Mouse (Mus musculus) hindbrain, embryonic 14.5 days (tissue): ENCODE measurements at regions not wholly inside any gene's neighbourhood (a gene's known extent, or its start where the extent isn't known, plus 50 kb on each side); places are given as distances from the start of the nearest gene placed in this dataset.

Experiments
- ATAC-seq: fragments of 200-750 bp; cut with Nextera tagmentation; 2 replicates; pipeline ENCODE4 v1.8.0; 2017; ENCODE audit warnings: moderate number of reproducible peaks, mild to moderate bottlenecking, moderate TSS enrichment, moderate library complexity; ENCODE audit not compliant: low FRiP score
- DNase-seq: peaks from one replicate; pipeline ENCODE4 v3.0.0-alpha.2; 2015; ENCODE audit warnings: low spot score
- H3K27ac ChIP-seq: fragments of 300-500 bp; sonication (generic); 2 replicates; pipeline ENCODE4 v1.5.1; 2014; ENCODE audit warnings: mild to moderate bottlenecking, moderate library complexity
- H3K27me3 ChIP-seq: fragments of 300-500 bp; sonication (generic); 2 replicates; pipeline ENCODE4 v1.6.1; 2014; ENCODE audit warnings: mild to moderate bottlenecking, low read length, mixed read lengths; ENCODE audit not compliant: control insufficient read depth, insufficient read depth
- H3K36me3 ChIP-seq: fragments of 300-500 bp; sonication (generic); replicated peaks from 2 replicates; pipeline ENCODE4 v1.6.1; 2014; ENCODE audit not compliant: control insufficient read depth, insufficient read depth
- H3K4me1 ChIP-seq: fragments of 300-500 bp; sonication (generic); replicated peaks from 2 replicates; pipeline ENCODE4 v1.6.1; 2014; ENCODE audit warnings: antibody characterized with exemption, low read length, mixed read lengths; ENCODE audit not compliant: control insufficient read depth, insufficient read depth
- H3K4me2 ChIP-seq: fragments of 300-500 bp; sonication (generic); replicated peaks from 2 replicates; pipeline ENCODE4 v1.6.1; 2014; ENCODE audit warnings: mild to moderate bottlenecking, moderate library complexity
- H3K4me3 ChIP-seq: fragments of 300-500 bp; sonication (generic); replicated peaks from 2 replicates; pipeline ENCODE4 v1.5.1; 2014; ENCODE audit warnings: mild to moderate bottlenecking, low read length
- H3K9ac ChIP-seq: fragments of 300-500 bp; sonication (generic); 2 replicates; pipeline ENCODE4 v1.6.1; 2014
- H3K9me3 ChIP-seq: fragments of 300-500 bp; sonication (generic); 2 replicates; pipeline ENCODE4 v1.6.1; 2016; ENCODE audit warnings: low read length; ENCODE audit not compliant: control insufficient read depth
- WGBS: fragments of 180-500 bp; shearing (Covaris S2); extraction: QIAGEN DNeasy Blood & Tissue Kit; methylation state at CpG from one replicate; pipeline ENCODE4 v1.1.7; 2014; 5-methylcytosine and 5-hydroxymethylcytosine counted together

- ATAC-seq = no peak
- Histone ChIP-seq H3K4me1 (no peaks in the 10 kb centered on the region), H3K4me3 (no peak overlapping the region), H3K36me3 (no peaks in the 10 kb centered on the region), H3K9me3 (no peaks in the 10 kb centered on the region), H3K27ac (no peak overlapping the region), H3K27me3 (no peaks in the 10 kb centered on the region), H3K4me2 (no peak overlapping the region), H3K9ac (no peak overlapping the region)
- WGBS = 43% methylated on average over 10 of the region's 10 CpGs
- no peak for DNase-seq
These were observed 101.0 kb upstream of the Csl start for GRCm38 (mm10) chr10:99860322-99861089.

GRCm38 (mm10) chr10:99844110-99844509 is 84.7 kb upstream of the Csl start:
- Histone ChIP-seq H3K9ac (no peak overlapping the region), H3K36me3 (no peaks in the 10 kb centered on the region), H3K27ac (no peak overlapping the region), H3K4me2 (no peak overlapping the region), H3K4me3 (no peak overlapping the region), H3K4me1 (no peaks in the 10 kb centered on the region), H3K27me3 (no peaks in the 10 kb centered on the region), H3K9me3 (0 out of 2 replicates have a peak, but pooled peaks cover 4% of the 10 kb centered on the region)
- DNase-seq (no peak), ATAC-seq (no peak)
- WGBS = 89% methylated on average over 5 of the region's 5 CpGs

- no peak for ATAC-seq
- H3K9me3 ChIP-seq = no peaks in the 10 kb centered on the region
- no peak overlapping the region for H3K9ac ChIP-seq
- H3K4me1 ChIP-seq = no peaks in the 10 kb centered on the region
- H3K4me3 ChIP-seq = no peak overlapping the region
- H3K36me3 ChIP-seq = no peaks in the 10 kb centered on the region
- 81% methylated on average over 10 of the region's 10 CpGs for WGBS
- H3K27me3 ChIP-seq = no peaks in the 10 kb centered on the region
- H3K4me2 ChIP-seq = no peak overlapping the region
- DNase-seq = no peak
- no peak overlapping the region for H3K27ac ChIP-seq
These were observed 81.8 kb upstream of the Csl start for GRCm38 (mm10) chr10:99841167-99841843.

GRCm38 (mm10) chr10:99840179-99840876 is 80.9 kb upstream of the Csl start:
- no peak for ATAC-seq

GRCm38 (mm10) chr10:99836835-99837412 is 77.5 kb upstream of the Csl start:
- DNase-seq = no peak
- H3K36me3 ChIP-seq = no peaks in the 10 kb centered on the region
- ATAC-seq = no peak
- no peak overlapping the region for H3K9ac ChIP-seq
- no peaks in the 10 kb centered on the region for H3K9me3 ChIP-seq
- H3K4me3 ChIP-seq = no peak overlapping the region
- no peak overlapping the region for H3K27ac ChIP-seq
- no peaks in the 10 kb centered on the region for H3K27me3 ChIP-seq
- H3K4me1 ChIP-seq = no peaks in the 10 kb centered on the region
- WGBS = 80% methylated on average over 5 of the region's 5 CpGs
- no peak overlapping the region for H3K4me2 ChIP-seq

More at GRCm38 (mm10) chr10:99840179-99840876, 80.9 kb upstream of the Csl start:
- Histone ChIP-seq H3K36me3 (no peaks in the 10 kb centered on the region), H3K9me3 (no peaks in the 10 kb centered on the region), H3K9ac (no peak overlapping the region), H3K27ac (no peak overlapping the region), H3K4me3 (no peak overlapping the region), H3K27me3 (no peaks in the 10 kb centered on the region), H3K4me1 (no peaks in the 10 kb centered on the region), H3K4me2 (no peak overlapping the region)
- no peak for DNase-seq
- WGBS = 87% methylated on average over 10 of the region's 10 CpGs

- no peak overlapping the region for H3K4me3 ChIP-seq
- no peak overlapping the region for H3K9ac ChIP-seq
- no peaks in the 10 kb centered on the region for H3K36me3 ChIP-seq
- no peaks in the 10 kb centered on the region for H3K9me3 ChIP-seq
- no peak overlapping the region for H3K4me2 ChIP-seq
- DNase-seq (no peak), ATAC-seq (peak; percentile 58)
- 67% methylated on average over 4 of the region's 4 CpGs for WGBS
- H3K27ac ChIP-seq = no peak overlapping the region
- H3K4me1 ChIP-seq = no peaks in the 10 kb centered on the region
- no peaks in the 10 kb centered on the region for H3K27me3 ChIP-seq
These were observed 75.6 kb upstream of the Csl start for GRCm38 (mm10) chr10:99834905-99835633.

- Histone ChIP-seq H3K4me3 (no peak overlapping the region), H3K9ac (no peak overlapping the region), H3K4me1 (no peaks in the 10 kb centered on the region), H3K9me3 (no peaks in the 10 kb centered on the region), H3K36me3 (no peaks in the 10 kb centered on the region), H3K27ac (no peak overlapping the region), H3K27me3 (no peaks in the 10 kb centered on the region), H3K4me2 (no peak overlapping the region)
- ATAC-seq = no peak; the same call in 1 of the 2 replicates
- DNase-seq = no peak
- 78% methylated on average over 3 of the region's 3 CpGs for WGBS
These were observed 70.5 kb upstream of the Csl start for GRCm38 (mm10) chr10:99829974-99830373.

GRCm38 (mm10) chr10:99827476-99827875 is 68.0 kb upstream of the Csl start:
- H3K4me1 ChIP-seq = no peaks in the 10 kb centered on the region
- DNase-seq (no peak), ATAC-seq (no peak)
- no peak overlapping the region for H3K4me3 ChIP-seq
- no peak overlapping the region for H3K27ac ChIP-seq
- no peak overlapping the region for H3K9ac ChIP-seq
- no peak overlapping the region for H3K4me2 ChIP-seq
- H3K36me3 ChIP-seq = no peaks in the 10 kb centered on the region
- no peaks in the 10 kb centered on the region for H3K9me3 ChIP-seq
- no peaks in the 10 kb centered on the region for H3K27me3 ChIP-seq
- 89% methylated on average over 4 of the region's 4 CpGs for WGBS
